Mouse (Mus musculus) midbrain, embryonic 12.5 days (tissue): ENCODE data around the gene Ccdc9b. TPM values are rescaled to one million over a fixed set of nuclear protein-coding genes. Genes with fewer than 3 reads are reported as not detected.

ENCODE experiments used
- ATAC-seq: fragments of 200-750 bp; cut with Nextera tagmentation; 2 replicates; pipeline ENCODE4 v1.8.0; 2017; ENCODE audit warnings: low read depth, moderate TSS enrichment, moderate library complexity; ENCODE audit not compliant: low FRiP score
- H3K27ac ChIP-seq: fragments of 300-500 bp; sonication (generic); replicated peaks from 2 replicates; pipeline ENCODE4 v1.5.1; 2016; ENCODE audit warnings: mild to moderate bottlenecking
- H3K27me3 ChIP-seq: fragments of 300-500 bp; sonication (generic); 2 replicates; pipeline ENCODE4 v1.6.1; 2016; ENCODE audit warnings: mild to moderate bottlenecking
- H3K36me3 ChIP-seq: fragments of 300-500 bp; sonication (generic); 2 replicates; pipeline ENCODE4 v1.6.1; 2016
- H3K4me1 ChIP-seq: fragments of 300-500 bp; sonication (generic); 2 replicates; pipeline ENCODE4 v1.6.1; 2016
- H3K4me2 ChIP-seq: fragments of 300-500 bp; sonication (generic); replicated peaks from 2 replicates; pipeline ENCODE4 v1.6.1; 2016; ENCODE audit warnings: mild to moderate bottlenecking, moderate library complexity
- H3K4me3 ChIP-seq: fragments of 300-500 bp; sonication (generic); 2 replicates; pipeline ENCODE4 v1.5.1; 2016; ENCODE audit warnings: mild to moderate bottlenecking
- H3K9ac ChIP-seq: fragments of 300-500 bp; sonication (generic); replicated peaks from 2 replicates; pipeline ENCODE4 v1.6.1; 2016; ENCODE audit warnings: mild to moderate bottlenecking, moderate library complexity
- H3K9me3 ChIP-seq: fragments of 300-500 bp; sonication (generic); 2 replicates; pipeline ENCODE4 v1.6.1; 2016; ENCODE audit warnings: mild to moderate bottlenecking
- WGBS: fragments of 180-500 bp; shearing (Covaris S2); methylation state at CpG from one replicate; pipeline ENCODE4 v1.1.7; 2016; 5-methylcytosine and 5-hydroxymethylcytosine counted together
- polyA plus RNA-seq: library from polyadenylated mRNA; unstranded; fragments of >200 nt; fragmentation: Nextera tagmentation; extraction: Ambion mirVana; gene quantifications from 2 replicates; pipeline ENCODE4 v1.2.1, GENCODE M21; 2016

Ccdc9b gene
- polyA plus RNA-seq, 1 experiment from 2014 or later = 2.2 TPM

DNA sequence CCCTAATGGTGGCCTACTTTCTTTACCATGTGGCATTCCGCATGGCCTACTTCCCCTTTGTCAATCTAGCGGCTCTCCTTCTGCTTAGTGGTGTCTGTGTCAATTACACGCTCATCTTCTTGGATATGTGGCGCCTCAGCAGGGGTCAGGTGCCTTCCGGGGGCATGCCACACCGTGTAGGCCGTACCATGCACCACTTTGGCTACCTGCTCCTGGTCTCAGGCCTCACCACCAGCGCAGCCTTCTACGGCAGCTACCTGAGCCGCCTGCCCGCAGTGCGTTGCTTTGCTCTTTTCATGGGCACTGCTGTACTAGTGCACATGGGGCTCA, 27.7 kb upstream of the Ccdc9b start:
- Histone ChIP-seq H3K9me3 (no peaks in the 10 kb centered on the region), H3K4me1 (peaks cover 8% of the 10 kb centered on the region), H3K36me3 (peaks cover 11% of the 10 kb centered on the region; the same call in 1 of the 2 replicates), H3K9ac (no peak overlapping the region), H3K27me3 (peaks cover 60% of the 10 kb centered on the region), H3K27ac (no peak overlapping the region), H3K4me2 (peak overlapping the region; percentile 34), H3K4me3 (no peak overlapping the region)
- WGBS = 48% methylated on average over 12 of the region's 12 CpGs
- ATAC-seq = peak; percentile 42; the same call in 1 of the 2 replicates

DNA sequence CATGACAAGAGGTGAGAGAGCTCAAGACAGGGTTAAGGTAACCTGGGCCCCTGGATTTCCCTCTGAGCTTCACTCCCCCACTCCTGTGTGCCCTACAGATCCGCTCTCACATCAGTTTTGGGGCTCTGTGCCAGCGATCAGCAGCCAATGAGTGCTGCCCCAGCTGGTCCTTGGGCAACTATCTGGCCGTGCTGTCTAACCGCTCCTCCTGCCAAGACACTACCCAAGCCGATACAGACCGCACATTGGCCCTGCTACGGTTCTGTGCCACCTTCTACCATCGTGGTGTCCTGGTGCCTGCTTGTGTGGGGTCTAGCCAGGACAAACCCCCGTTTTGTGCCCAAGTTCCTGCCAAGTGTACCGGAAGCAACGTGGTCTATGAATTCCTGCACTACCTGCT, 27.0 kb upstream of the Ccdc9b start:
- peaks cover 11% of the 10 kb centered on the region; the same call in 1 of the 2 replicates for H3K36me3 ChIP-seq
- WGBS = 94% methylated on average over 11 of the region's 11 CpGs
- H3K4me2 ChIP-seq = no peak overlapping the region
- no peak overlapping the region for H3K4me3 ChIP-seq
- H3K27me3 ChIP-seq = peaks cover 65% of the 10 kb centered on the region
- H3K9me3 ChIP-seq = no peaks in the 10 kb centered on the region
- no peak overlapping the region for H3K27ac ChIP-seq
- peaks cover 8% of the 10 kb centered on the region for H3K4me1 ChIP-seq
- no peak for ATAC-seq
- no peak overlapping the region for H3K9ac ChIP-seq

DNA sequence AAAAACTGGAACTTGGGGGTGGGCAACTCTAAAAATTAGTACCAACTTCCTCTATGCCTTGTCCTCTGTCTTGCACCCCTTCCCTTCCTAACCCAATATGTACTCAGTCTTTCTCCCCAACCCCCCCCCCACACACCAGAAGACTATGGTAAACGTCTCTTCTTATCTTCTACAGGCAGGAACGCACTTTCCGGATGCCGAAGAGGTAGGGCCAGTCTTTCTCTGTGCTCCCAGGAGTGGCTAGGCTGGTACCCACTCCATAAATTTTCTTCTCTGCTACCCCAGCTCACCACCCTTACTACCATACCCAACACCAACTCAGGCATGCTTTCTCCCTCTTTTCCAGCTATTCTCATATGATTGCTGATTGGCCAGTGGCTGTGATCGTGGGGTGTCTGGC, 24.1 kb upstream of the Ccdc9b start:
- H3K4me1 ChIP-seq = peaks cover 8% of the 10 kb centered on the region
- peaks cover 6% of the 10 kb centered on the region; the same call in 1 of the 2 replicates for H3K36me3 ChIP-seq
- no peak for ATAC-seq
- no peak overlapping the region for H3K27ac ChIP-seq
- no peaks in the 10 kb centered on the region for H3K9me3 ChIP-seq
- H3K4me2 ChIP-seq = no peak overlapping the region
- WGBS = 92% methylated on average over 5 of the region's 5 CpGs
- no peak overlapping the region for H3K4me3 ChIP-seq
- H3K9ac ChIP-seq = no peak overlapping the region
- H3K27me3 ChIP-seq = peaks cover 48% of the 10 kb centered on the region

DNA sequence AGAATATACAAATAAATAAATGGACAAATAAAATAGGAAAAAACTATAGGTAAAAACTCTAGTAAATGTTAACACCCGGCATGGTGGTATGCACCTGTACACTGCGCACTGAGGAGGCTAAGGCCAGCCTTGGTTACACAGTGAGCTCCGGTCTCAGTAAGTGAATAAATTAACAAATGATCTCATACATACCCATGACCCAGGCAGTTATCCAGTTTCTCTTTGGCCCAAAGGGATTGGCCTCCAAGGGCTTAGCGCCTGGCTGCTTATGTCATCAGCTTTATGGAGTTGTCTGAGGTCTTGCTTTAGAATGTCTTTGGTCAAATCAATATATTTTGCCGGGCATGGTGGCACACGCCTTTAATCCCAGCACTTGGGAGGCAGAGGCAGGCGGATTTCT, 21.2 kb upstream of the Ccdc9b start:
- Histone ChIP-seq H3K9me3 (no peaks in the 10 kb centered on the region), H3K27ac (no peak overlapping the region), H3K4me1 (peaks cover 15% of the 10 kb centered on the region), H3K27me3 (peaks cover 31% of the 10 kb centered on the region; the same call in 1 of the 2 replicates), H3K4me2 (no peak overlapping the region), H3K4me3 (no peak overlapping the region), H3K36me3 (peaks cover 3% of the 10 kb centered on the region; the same call in 1 of the 2 replicates), H3K9ac (no peak overlapping the region)
- 85% methylated on average over 7 of the region's 7 CpGs for WGBS
- no peak for ATAC-seq

DNA sequence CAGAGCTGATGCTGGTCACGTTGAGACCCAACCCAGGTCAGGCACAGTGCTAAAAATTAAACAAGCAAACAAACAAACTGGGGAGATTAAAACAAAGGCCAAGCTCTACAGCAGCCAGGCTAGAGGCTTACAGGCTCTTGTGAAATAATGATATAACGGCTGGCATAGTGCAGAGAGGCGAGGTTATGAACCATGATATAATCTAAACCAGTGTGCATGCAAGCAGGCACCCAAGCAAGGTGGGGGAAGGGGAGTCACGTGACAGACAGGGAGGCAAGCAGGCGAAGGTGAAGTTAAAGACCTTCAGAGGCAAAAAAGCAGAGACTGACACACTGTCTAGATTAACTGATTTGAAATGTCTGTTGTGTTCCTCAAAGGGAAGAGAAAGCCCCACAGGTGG, 20.6 kb upstream of the Ccdc9b start:
- Histone ChIP-seq H3K27ac (no peak overlapping the region), H3K27me3 (peaks cover 29% of the 10 kb centered on the region; the same call in 1 of the 2 replicates), H3K4me3 (no peak overlapping the region), H3K9me3 (no peaks in the 10 kb centered on the region), H3K4me2 (no peak overlapping the region), H3K36me3 (peaks cover 3% of the 10 kb centered on the region; the same call in 1 of the 2 replicates), H3K4me1 (peaks cover 15% of the 10 kb centered on the region), H3K9ac (no peak overlapping the region)
- no peak for ATAC-seq
- 62% methylated on average over 5 of the region's 5 CpGs for WGBS

DNA sequence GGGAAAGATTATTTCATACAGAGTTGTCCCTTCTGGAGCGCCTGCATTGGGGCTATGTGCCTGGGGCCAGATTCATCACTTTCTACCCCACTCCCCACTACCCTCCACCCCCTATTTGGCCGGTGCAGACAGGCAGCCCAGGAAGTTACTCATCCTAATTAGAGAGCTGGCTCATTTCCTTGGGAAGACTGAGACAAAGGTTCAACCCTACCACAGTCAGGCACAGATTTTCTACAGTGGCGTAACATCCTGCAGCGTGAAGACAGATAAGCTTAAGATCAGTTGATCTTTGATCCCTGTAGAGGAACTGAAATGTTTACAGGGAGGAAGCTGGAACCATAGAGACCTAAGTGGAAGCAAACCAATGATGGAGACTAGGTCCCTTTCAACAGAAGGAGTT, 19.8 kb upstream of the Ccdc9b start:
- no peak overlapping the region for H3K27ac ChIP-seq
- H3K36me3 ChIP-seq = peaks cover 3% of the 10 kb centered on the region; the same call in 1 of the 2 replicates
- no peaks in the 10 kb centered on the region for H3K9me3 ChIP-seq
- H3K4me1 ChIP-seq = peaks cover 15% of the 10 kb centered on the region
- H3K27me3 ChIP-seq = peaks cover 21% of the 10 kb centered on the region; the same call in 1 of the 2 replicates
- H3K4me2 ChIP-seq = no peak overlapping the region
- H3K4me3 ChIP-seq = no peak overlapping the region
- no peak overlapping the region for H3K9ac ChIP-seq
- 76% methylated on average over 4 of the region's 4 CpGs for WGBS
- no peak for ATAC-seq

DNA sequence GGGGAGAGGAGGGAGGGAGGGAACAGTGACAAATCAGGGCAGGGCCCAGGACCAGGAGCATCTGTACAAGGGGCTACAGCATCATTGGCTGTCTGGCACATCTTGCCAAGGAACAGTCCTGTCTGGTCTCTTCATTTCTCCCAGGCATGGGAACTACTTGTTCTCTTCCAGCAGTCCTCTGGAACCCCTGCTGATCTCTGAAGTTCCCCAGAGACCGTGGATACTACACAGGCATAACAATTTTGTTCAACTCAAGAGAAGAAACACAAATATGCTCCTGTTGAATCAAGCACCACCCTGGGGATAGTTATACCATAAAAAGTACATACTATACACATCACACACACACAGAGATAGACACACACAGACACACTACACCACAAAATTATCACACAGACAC, 18.7 kb upstream of the Ccdc9b start:
- no peaks in the 10 kb centered on the region for H3K36me3 ChIP-seq
- no peak for ATAC-seq
- H3K4me3 ChIP-seq = no peak overlapping the region
- H3K9me3 ChIP-seq = no peaks in the 10 kb centered on the region
- WGBS = 45% methylated on average over 1 of the region's 1 CpGs
- peak overlapping the region; percentile 65 for H3K4me2 ChIP-seq
- no peak overlapping the region for H3K27ac ChIP-seq
- peaks cover 11% of the 10 kb centered on the region; the same call in 1 of the 2 replicates for H3K27me3 ChIP-seq
- no peak overlapping the region; the same call in 1 of the 2 replicates for H3K9ac ChIP-seq
- peaks cover 15% of the 10 kb centered on the region for H3K4me1 ChIP-seq

DNA sequence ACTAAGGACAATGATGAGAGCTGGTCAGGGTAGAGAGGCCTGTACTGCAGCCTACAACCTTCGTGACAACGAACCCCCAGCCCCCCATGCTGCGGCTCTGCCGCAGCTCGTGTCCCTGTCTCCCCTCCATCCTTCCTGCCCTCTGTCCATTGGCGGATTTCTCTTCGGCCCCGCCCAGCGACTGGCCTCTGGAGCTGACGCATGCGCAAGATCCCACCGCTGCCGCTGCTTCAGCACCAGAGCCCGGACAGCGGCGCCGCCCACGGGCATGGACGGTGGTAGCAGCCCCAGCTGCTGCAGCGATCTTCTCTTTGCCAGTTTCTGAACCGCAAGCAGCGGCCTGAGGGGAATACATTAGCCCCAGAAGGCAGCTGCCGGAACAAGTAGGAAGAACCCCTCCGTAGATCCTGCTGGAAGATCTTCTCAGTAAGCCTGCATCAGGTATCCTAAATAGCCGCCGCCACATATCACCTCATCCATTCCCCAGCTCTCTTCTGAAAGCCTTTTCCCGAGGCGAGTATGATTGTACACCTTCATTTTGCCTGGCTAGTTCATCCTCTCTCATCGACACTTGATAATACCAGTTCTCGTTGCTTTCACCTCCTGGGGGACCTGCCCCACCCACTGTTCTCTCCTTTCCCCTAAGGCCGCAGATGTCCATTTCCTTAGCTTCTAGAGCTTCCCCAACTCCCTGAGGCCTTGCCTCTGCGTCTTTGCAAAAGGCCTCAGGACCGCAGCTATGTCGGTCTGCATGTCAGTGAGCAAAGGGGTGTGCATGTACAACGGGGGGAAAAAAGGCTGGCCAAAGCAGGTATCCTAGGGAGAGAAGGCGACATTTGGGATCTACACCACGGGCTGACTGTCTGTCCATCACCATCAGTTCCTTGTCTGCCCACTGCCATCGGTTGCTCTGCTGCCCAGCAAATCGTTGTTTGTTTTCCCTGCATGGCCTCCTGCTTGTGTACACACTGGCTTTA, 17.3 kb upstream of the Ccdc9b start, which contains the start of gene Disp2:
Gene Disp2, plus strand, starts transcription at position 216 of the 977 bp plus-strand sequence.
- peak within 1 kb of the TSS; percentile 65 for H3K4me2 ChIP-seq
- WGBS = 10% methylated on average over 39 of the region's 39 CpGs
- peaks cover 10% of the 10 kb centered on the region for H3K27me3 ChIP-seq
- H3K9me3 ChIP-seq = no peaks in the 10 kb centered on the region
- H3K9ac ChIP-seq = peak within 1 kb of the TSS; percentile 62
- H3K4me3 ChIP-seq = peak within 1 kb of the TSS; percentile 45
- peak within 1 kb of the TSS; percentile 82 for H3K27ac ChIP-seq
- H3K36me3 ChIP-seq = no peaks in the 10 kb centered on the region
- H3K4me1 ChIP-seq = peaks cover 15% of the 10 kb centered on the region
- peak; percentile 95 for ATAC-seq

DNA sequence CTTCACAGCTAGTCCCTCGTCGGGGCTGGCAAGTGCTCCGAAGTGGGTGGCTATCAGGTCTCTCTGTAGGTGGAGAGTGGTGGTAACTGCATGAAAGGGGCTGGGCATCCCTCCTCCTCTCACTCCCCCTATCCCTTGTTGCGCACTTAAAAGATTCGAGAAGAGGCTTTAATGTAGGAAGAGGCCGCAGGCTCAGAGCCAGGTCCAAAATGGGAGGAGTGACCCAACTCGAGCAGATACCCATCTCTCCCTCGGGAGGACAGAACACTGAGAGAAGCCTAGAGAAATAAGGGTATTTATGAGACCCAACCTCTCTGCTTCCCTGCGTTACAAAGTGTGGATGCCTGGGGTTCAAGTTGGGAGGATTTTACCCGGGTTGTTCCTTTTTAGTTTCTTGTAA, 16.6 kb upstream of the Ccdc9b start:
- Histone ChIP-seq H3K4me1 (peaks cover 15% of the 10 kb centered on the region), H3K9me3 (no peaks in the 10 kb centered on the region), H3K4me2 (peak overlapping the region; percentile 65), H3K27ac (peak overlapping the region; percentile 82; the same call in 1 of the 2 replicates), H3K27me3 (peaks cover 4% of the 10 kb centered on the region), H3K36me3 (no peaks in the 10 kb centered on the region), H3K9ac (peak overlapping the region; percentile 62), H3K4me3 (peak overlapping the region; percentile 45)
- 4% methylated on average over 10 of the region's 10 CpGs for WGBS
- ATAC-seq = peak; percentile 28

DNA sequence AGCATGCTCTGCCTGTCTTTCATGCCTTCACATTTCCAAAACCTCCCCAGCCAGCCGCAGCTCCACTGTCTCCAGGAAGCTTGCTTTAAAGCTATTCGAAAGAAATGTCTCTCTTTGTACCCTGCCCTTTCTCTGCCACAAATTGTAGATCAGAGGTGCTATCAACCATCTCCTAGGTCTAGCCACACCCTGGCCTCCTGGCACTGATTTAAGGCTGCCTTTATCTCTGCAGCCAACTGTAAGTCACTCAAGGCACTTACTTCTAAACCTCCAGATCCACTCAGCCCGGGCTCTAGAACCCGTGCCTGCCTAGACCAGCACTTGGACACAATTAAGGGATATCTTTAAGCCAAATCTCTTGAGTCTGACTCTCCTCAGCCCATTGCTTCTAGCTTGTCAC, 16.0 kb upstream of the Ccdc9b start:
- Histone ChIP-seq H3K4me1 (peaks cover 15% of the 10 kb centered on the region), H3K27ac (no peak overlapping the region), H3K36me3 (no peaks in the 10 kb centered on the region), H3K27me3 (peaks cover 4% of the 10 kb centered on the region), H3K4me2 (no peak overlapping the region), H3K9me3 (no peaks in the 10 kb centered on the region), H3K4me3 (no peak overlapping the region), H3K9ac (no peak overlapping the region)
- no peak for ATAC-seq
- WGBS = 77% methylated on average over 4 of the region's 4 CpGs

DNA sequence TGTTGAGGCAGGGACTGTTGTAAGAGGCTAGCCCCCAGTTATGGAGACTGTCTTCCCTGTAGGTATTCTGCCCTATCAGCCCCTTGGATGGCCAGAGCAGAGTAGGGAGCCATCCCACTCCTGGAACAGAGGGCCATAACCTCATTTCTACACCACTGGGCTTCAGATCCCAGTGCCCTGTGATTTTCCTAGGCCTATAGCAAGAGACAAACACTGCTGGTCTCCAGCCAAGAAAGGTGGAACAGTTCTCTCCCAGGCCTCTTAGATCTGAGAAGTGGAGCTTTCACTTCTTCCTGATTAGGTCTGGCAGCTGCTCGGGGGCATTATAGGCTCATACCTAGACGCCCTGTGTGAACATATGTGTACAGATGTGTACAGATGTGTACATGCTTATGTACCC, 13.8 kb upstream of the Ccdc9b start:
- 73% methylated on average over 2 of the region's 2 CpGs for WGBS
- H3K27me3 ChIP-seq = peaks cover 4% of the 10 kb centered on the region; the same call in 1 of the 2 replicates
- H3K4me1 ChIP-seq = peaks cover 15% of the 10 kb centered on the region
- H3K4me2 ChIP-seq = no peak overlapping the region
- H3K36me3 ChIP-seq = no peaks in the 10 kb centered on the region
- H3K27ac ChIP-seq = no peak overlapping the region
- 0 out of 2 replicates have a peak overlapping the region, but pooled peaks have one; percentile 20 for H3K9ac ChIP-seq
- no peaks in the 10 kb centered on the region for H3K9me3 ChIP-seq
- no peak for ATAC-seq
- H3K4me3 ChIP-seq = no peak overlapping the region

DNA sequence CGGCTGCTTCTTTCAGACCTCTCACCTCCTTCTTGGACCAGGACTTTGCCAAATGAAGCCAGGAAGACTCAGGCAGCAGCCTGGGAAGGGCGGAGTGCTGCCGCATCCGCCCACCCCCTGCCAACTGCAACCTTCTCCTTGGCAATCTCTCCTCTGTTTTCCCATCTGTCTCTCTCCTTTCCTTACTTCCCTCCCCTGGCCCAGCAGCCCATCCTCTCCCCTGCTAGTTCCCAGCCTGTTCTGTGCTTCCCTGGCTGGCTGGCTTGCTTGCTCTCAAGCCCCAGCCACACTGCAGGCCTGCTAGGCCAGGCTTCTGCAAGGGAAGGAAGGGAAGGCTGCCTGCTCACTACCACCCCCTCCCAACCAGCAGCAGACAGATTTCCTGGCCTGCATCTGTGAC, 13.4 kb upstream of the Ccdc9b start:
- Histone ChIP-seq H3K9me3 (no peaks in the 10 kb centered on the region), H3K9ac (0 out of 2 replicates have a peak overlapping the region, but pooled peaks have one; percentile 20), H3K27ac (no peak overlapping the region), H3K36me3 (no peaks in the 10 kb centered on the region), H3K4me2 (no peak overlapping the region), H3K4me1 (peaks cover 12% of the 10 kb centered on the region), H3K4me3 (no peak overlapping the region), H3K27me3 (peaks cover 4% of the 10 kb centered on the region; the same call in 1 of the 2 replicates)
- WGBS = 48% methylated on average over 4 of the region's 4 CpGs
- no peak for ATAC-seq
